Mouse (Mus musculus): ENCODE measurements around the gene E030018B13Rik.

DNA sequence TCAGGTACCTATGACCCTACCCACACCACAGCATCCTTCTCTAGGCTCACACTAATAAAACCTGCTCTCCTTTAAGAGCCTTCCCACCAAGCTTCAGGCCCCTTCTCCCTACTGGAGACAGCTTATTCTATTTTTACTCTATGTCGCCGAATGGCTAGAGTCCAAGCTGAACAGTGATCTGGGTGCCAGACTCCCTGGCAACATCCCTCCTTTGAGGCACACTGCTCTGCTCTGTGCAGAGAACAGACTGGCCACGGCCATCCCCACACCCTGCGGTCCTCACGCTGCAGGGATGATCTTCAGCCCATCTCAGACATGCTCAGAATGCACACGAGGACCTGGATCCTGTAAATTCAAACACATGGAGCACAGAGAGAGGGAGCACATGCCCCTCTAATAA lies 37.1 kb upstream of the E030018B13Rik start:
- TF ChIP-seq EP300 (IDR thresholded peaks at IDR 0.05; ENCODE audit: low read depth) = no peak
- no peak for TF ChIP-seq CTCF (IDR thresholded peaks at IDR 0.05; ENCODE audit: low read depth)

All from liver, postnatal 0 days (tissue).